Mouse (Mus musculus) cerebellum, adult 18-20 months (tissue): Measurements from ENCODE around the gene Panx1.

Source experiments
- DNase-seq, 2 experiments: peaks; one replicate each; pipeline ENCODE4 v3.0.0; 2021

The Panx1 gene

GRCm38 (mm10) chr9:14970211-14970610 lies 75.1 kb downstream of the Panx1 start:
- DNase-seq: no peak

GRCm38 (mm10) chr9:14967598-14967997 lies 77.7 kb downstream of the Panx1 start:
- no peak for DNase-seq

- no peak for DNase-seq
Measured at GRCm38 (mm10) chr9:14966787-14967186, 78.5 kb downstream of the Panx1 start.

- no peak for DNase-seq
Measured at GRCm38 (mm10) chr9:14965368-14965767, 79.9 kb downstream of the Panx1 start.

GRCm38 (mm10) chr9:14962769-14963168 lies 82.5 kb downstream of the Panx1 start:
- no peak for DNase-seq

GRCm38 (mm10) chr9:14954659-14955058 lies 90.6 kb downstream of the Panx1 start:
- DNase-seq: no peak
